Mouse (Mus musculus): ENCODE data around the gene Il1b.

GRCm38 (mm10) chr2:129368106-129368505 lies 2.8 kb downstream of the Il1b start:
- no peak for TF ChIP-seq POLR2A (IDR thresholded peaks at IDR 0.05; ENCODE audit: insufficient read depth, low read depth, low read length)
- no peak for TF ChIP-seq EP300 (IDR thresholded peaks at IDR 0.05; ENCODE audit: insufficient read depth, low read depth, low read length)
- no peak for TF ChIP-seq CTCF (IDR thresholded peaks at IDR 0.05)
